Mouse (Mus musculus) lung, postnatal 0 days (tissue): Measurements from ENCODE around the gene Slc44a5.
"Not testable (repeated sequence)": the region's sequence is repeated elsewhere in the genome, so short reads cannot be mapped to it uniquely, and the experiment has no call there.

Experiments
- CTCF ChIP-seq: IDR thresholded peaks from 2 replicates; pipeline ENCODE4 v1.5.1; 2016; ENCODE audit warnings: antibody characterized with exemption, mild to moderate bottlenecking
- EP300 ChIP-seq: IDR thresholded peaks from 2 replicates; pipeline ENCODE4 v1.6.1; 2016; ENCODE audit warnings: antibody characterized with exemption, mild to moderate bottlenecking, control low read depth

DNA sequence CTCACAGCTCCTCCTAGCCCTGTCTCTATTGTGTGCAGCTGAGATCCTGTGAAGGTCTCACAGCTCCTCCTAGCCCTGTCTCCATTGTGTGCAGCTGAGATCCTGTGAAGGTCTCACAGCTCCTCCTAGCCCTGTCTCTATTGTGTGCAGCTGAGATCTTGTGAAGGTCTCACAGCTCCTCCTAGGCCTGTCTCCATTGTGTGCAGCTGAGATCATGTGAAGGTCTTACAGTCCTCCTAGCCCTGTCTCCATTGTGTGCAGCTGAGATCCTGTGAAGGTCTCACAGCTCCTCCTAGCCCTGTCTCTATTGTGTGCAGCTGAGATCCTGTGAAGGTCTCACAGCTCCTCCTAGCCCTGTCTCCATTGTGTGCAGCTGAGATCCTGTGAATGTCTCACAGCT, 98.8 kb downstream of the Slc44a5 start:
- TF ChIP-seq EP300, CTCF: not testable (repeated sequence)
